Mouse (Mus musculus) adrenal gland, postnatal 4 days (tissue): ENCODE data around the gene Kcnc3. TPM values are rescaled to one million over a fixed set of nuclear protein-coding genes. Genes with fewer than 3 reads are reported as not detected.
A peak's percentile ranks its signal among the peaks of the same experiment; 100 is the strongest.

ENCODE experiments used
- DNase-seq, 2 experiments: peaks; one replicate each; pipeline ENCODE4 v3.0.0; 2021 to 2022; ENCODE audit warnings: low spot score in 2 of 2, mixed read lengths in 2 of 2
- total RNA-seq, 2 experiments: library from RNA; stranded (reverse); gene quantifications; 2 replicates each; pipeline ENCODE4 v1.2.3; 2021

Gene Kcnc3
- total RNA-seq, 2 experiments from 2014 or later, result 7.6 to 9.9 TPM

- no peak for DNase-seq
Observed at GRCm38 (mm10) chr7:44568803-44569202, 21.7 kb upstream of the Kcnc3 start.

- no peak for DNase-seq
Observed at GRCm38 (mm10) chr7:44570989-44571388, 19.5 kb upstream of the Kcnc3 start.

GRCm38 (mm10) chr7:44571811-44572210 lies 18.7 kb upstream of the Kcnc3 start:
- no peak for DNase-seq

GRCm38 (mm10) chr7:44572213-44572701 lies 18.2 kb upstream of the Kcnc3 start, which contains the start of gene Napsa:
Napsa (plus strand) TSS chr7:44572380.
- DNase-seq, result no peak

- no peak for DNase-seq
Observed at GRCm38 (mm10) chr7:44572956-44573484, 17.4 kb upstream of the Kcnc3 start.

GRCm38 (mm10) chr7:44576333-44576844 lies 14.1 kb upstream of the Kcnc3 start:
- DNase-seq, result no peak

- no peak for DNase-seq
Observed at GRCm38 (mm10) chr7:44581637-44582036, 8.8 kb upstream of the Kcnc3 start.

GRCm38 (mm10) chr7:44582709-44583108 lies 7.8 kb upstream of the Kcnc3 start:
- no peak for DNase-seq

GRCm38 (mm10) chr7:44583146-44583545 lies 7.3 kb upstream of the Kcnc3 start:
- DNase-seq, result no peak

GRCm38 (mm10) chr7:44584265-44584804 lies 6.1 kb upstream of the Kcnc3 start:
- no peak for DNase-seq

- DNase-seq, result no peak
Observed at GRCm38 (mm10) chr7:44584921-44585320, 5.5 kb upstream of the Kcnc3 start.

GRCm38 (mm10) chr7:44585606-44586005 lies 4.9 kb upstream of the Kcnc3 start:
- no peak for DNase-seq

- no peak for DNase-seq
Observed at GRCm38 (mm10) chr7:44586518-44586917, 3.9 kb upstream of the Kcnc3 start.

GRCm38 (mm10) chr7:44586930-44587329 lies 3.5 kb upstream of the Kcnc3 start:
- peak in 1 of 2 experiments; percentile 26 for DNase-seq

- no peak for DNase-seq
Observed at GRCm38 (mm10) chr7:44587676-44588075, 2.8 kb upstream of the Kcnc3 start.

- no peak for DNase-seq
Observed at GRCm38 (mm10) chr7:44588338-44588737, 2.1 kb upstream of the Kcnc3 start.

GRCm38 (mm10) chr7:44589149-44589548 lies 1.3 kb upstream of the Kcnc3 start:
- DNase-seq, result peak; percentile 22 to 28

GRCm38 (mm10) chr7:44589946-44590345 lies 518 bp upstream of the Kcnc3 start:
- DNase-seq, result no peak

GRCm38 (mm10) chr7:44591348-44592116 lies 1.1 kb downstream of the Kcnc3 start:
- no peak for DNase-seq

- no peak for DNase-seq
Observed at GRCm38 (mm10) chr7:44593051-44593450, 2.6 kb downstream of the Kcnc3 start.

GRCm38 (mm10) chr7:44593775-44594174 lies 3.3 kb downstream of the Kcnc3 start:
- DNase-seq, result peak; percentile 74 to 87

GRCm38 (mm10) chr7:44594291-44594690 lies 3.8 kb downstream of the Kcnc3 start:
- no peak for DNase-seq
